10 mouse cellular contexts compared by ENCODE assay signal in genomic region chr19:61224678-61225525, GRCm38 (mm10). TPM values are rescaled to one million over a fixed set of nuclear protein-coding genes. Genes with fewer than 3 reads are reported as not detected.
DNase-seq lines count a peak whose midpoint lies in the region; ATAC-seq and TF ChIP-seq lines count a peak whose summit lies in the region.
"Had no signal": no experiment of that assay in that cellular context is flagged by ENCODE, and none has a peak within 500 bp of the region (broad histone marks: within the 10 kb centered on the region; RNA-seq: fewer than 3 reads in every experiment).

No protein-coding gene starts in this region.

- DNase-seq in adrenal gland, postnatal 10 days, result peak; percentile 10
- DNase-seq in adrenal gland, postnatal 4 days (ENCODE audit: low spot score in 2 of 2), result no peak
- peak; percentile 48 for DNase-seq in retina, postnatal 1 day
- DNase-seq in retina, embryonic 14.5 days (ENCODE audit: low spot score), result no peak
- DNase-seq in kidney, postnatal 0 days (ENCODE audit: low spot score), result peak; percentile 12
- peak; percentile 17 to 25 for DNase-seq in lung, postnatal 4 days
- peak; percentile 6 for DNase-seq in thymus, postnatal 0 days (ENCODE audit: low spot score)

- no peak for TF ChIP-seq CTCF in kidney, postnatal 0 days (IDR thresholded peaks at IDR 0.05; ENCODE audit: low read depth)

- peak overlapping the region; percentile 62 for H3K4me3 ChIP-seq in forebrain, embryonic 12.5 days (replicated peaks)
- peak overlapping the region; percentile 43 for H3K4me3 ChIP-seq in kidney, postnatal 0 days (replicated peaks; ENCODE audit: low read depth, low read length)

- peak; percentile 21 for ATAC-seq in forebrain, embryonic 12.5 days (ENCODE audit: low FRiP score)
- ATAC-seq in kidney, postnatal 0 days (replicated peaks; ENCODE audit: low FRiP score, low read depth), result peak; percentile 23

- H3K27me3 ChIP-seq in forebrain, embryonic 12.5 days, result peaks cover 16% of the 10 kb centered on the region; the same call in 1 of the 2 replicates
- H3K27me3 ChIP-seq in kidney, postnatal 0 days (ENCODE audit: insufficient read depth, low read length), result no peaks in the 10 kb centered on the region

- H3K9me3 ChIP-seq in forebrain, embryonic 12.5 days, result peaks cover 4% of the 10 kb centered on the region; the same call in 1 of the 2 replicates
- H3K9me3 ChIP-seq in kidney, postnatal 0 days (replicated peaks; ENCODE audit: low read length), result no peaks in the 10 kb centered on the region

- H3K27ac ChIP-seq in forebrain, embryonic 12.5 days, result no peak overlapping the region
- H3K27ac ChIP-seq in kidney, postnatal 0 days, result peak overlapping the region; percentile 90; the same call in 1 of the 2 replicates

- 32% methylated on average over 50 of the region's 53 CpGs for WGBS in forebrain, embryonic 12.5 days
- 36% methylated on average over 53 of the region's 53 CpGs for WGBS in kidney, postnatal 0 days

- H3K4me1 ChIP-seq in forebrain, embryonic 12.5 days, result peaks cover 13% of the 10 kb centered on the region
- no peaks in the 10 kb centered on the region for H3K4me1 ChIP-seq in kidney, postnatal 0 days (replicated peaks; ENCODE audit: insufficient read depth, low read length)

- H3K4me2 ChIP-seq in forebrain, embryonic 12.5 days, result peak overlapping the region; percentile 64
- peak overlapping the region; percentile 58 for H3K4me2 ChIP-seq in kidney, postnatal 0 days (ENCODE audit: low read length)

- no peaks in the 10 kb centered on the region for H3K36me3 ChIP-seq in forebrain, embryonic 12.5 days (replicated peaks)
- no peaks in the 10 kb centered on the region for H3K36me3 ChIP-seq in kidney, postnatal 0 days (ENCODE audit: insufficient read depth, low read length)

- 0 out of 2 replicates have a peak overlapping the region, but pooled peaks have one; percentile 21 for H3K9ac ChIP-seq in forebrain, embryonic 12.5 days
- H3K9ac ChIP-seq in kidney, postnatal 0 days (ENCODE audit: low read depth, low read length), result 0 out of 2 replicates have a peak overlapping the region, but pooled peaks have one; percentile 44

RNA-seq across cellular contexts. Expression of gene Csf2ra, which starts 3.3 kb away (rescaled TPM):
- total RNA-seq in adrenal gland, postnatal 10 days (2021), result 10 to 100 TPM; 14.8 to 24.7 TPM
- total RNA-seq in adrenal gland, postnatal 4 days (2021), result 10 to 100 TPM; 29.0 to 37.2 TPM
- 22.2 and 24.8 TPM in 2 replicates for polyA plus RNA-seq in forebrain, embryonic 12.5 days (2016; fragmentation: Nextera tagmentation; extraction: Ambion mirVana)
- 16.9 and 21.5 TPM in 2 replicates for polyA plus RNA-seq in kidney, postnatal 0 days (2015; fragmentation: Nextera tagmentation; extraction: Ambion mirVana)
- 9.9 and 13.0 TPM in 2 replicates for polyA plus RNA-seq in thymus, postnatal 0 days (2015; fragmentation: Nextera tagmentation; extraction: Ambion mirVana)

RNA-seq across cellular contexts. Expression of gene Gm6020, which starts 41.2 kb away (rescaled TPM):
- not detected for total RNA-seq in adrenal gland, postnatal 10 days (2021)
- not detected for total RNA-seq in adrenal gland, postnatal 4 days (2021)
- polyA plus RNA-seq in forebrain, embryonic 12.5 days (2016; fragmentation: Nextera tagmentation; extraction: Ambion mirVana), result not detected in 2 replicates
- polyA plus RNA-seq in kidney, postnatal 0 days (2015; fragmentation: Nextera tagmentation; extraction: Ambion mirVana), result not detected in 2 replicates
- not detected in 2 replicates for polyA plus RNA-seq in thymus, postnatal 0 days (2015; fragmentation: Nextera tagmentation; extraction: Ambion mirVana)
- total RNA-seq: hematopoietic stem cell, adult 5-6 weeks had no signal
- polyA plus RNA-seq: C2C12 had no signal

RNA-seq across cellular contexts. Expression of gene Gm7102, which starts 48.8 kb away (rescaled TPM):
- total RNA-seq in adrenal gland, postnatal 10 days (2021), result under 1 TPM in 1 of 2 experiments, not detected in 1; 0.27 TPM
- total RNA-seq in adrenal gland, postnatal 4 days (2021), result under 1 TPM; 0.54 to 0.62 TPM
- 0.14 TPM in 1 of 2 replicates, not detected in the other for polyA plus RNA-seq in forebrain, embryonic 12.5 days (2016; fragmentation: Nextera tagmentation; extraction: Ambion mirVana)
- 0.13 and 0.15 TPM in 2 replicates for polyA plus RNA-seq in kidney, postnatal 0 days (2015; fragmentation: Nextera tagmentation; extraction: Ambion mirVana)
- 0.12 TPM in 1 of 2 replicates, not detected in the other for polyA plus RNA-seq in thymus, postnatal 0 days (2015; fragmentation: Nextera tagmentation; extraction: Ambion mirVana)
- polyA plus RNA-seq: C2C12 had no signal

Comparison
In these comparisons a context has a peak if more than half of its experiments do, and no peak if none do; other contexts are left out.
1. DNase-seq: peak in adrenal gland, postnatal 10 days (single experiment), retina, postnatal 1 day (single experiment), kidney, postnatal 0 days (single experiment), lung, postnatal 4 days (2 of 2) and thymus, postnatal 0 days (single experiment); none in adrenal gland, postnatal 4 days (0 of 2) and retina, embryonic 14.5 days (single experiment).